Mouse (Mus musculus) olfactory bulb, adult 2 months (tissue): ENCODE measurements around the gene Sln. TPM values are rescaled to one million over a fixed set of nuclear protein-coding genes. Genes with fewer than 3 reads are reported as not detected.

ENCODE experiments used
- H3K27ac ChIP-seq: fragments of 200-500 bp; 2 replicates; pipeline ENCODE4 v1.5.1; 2012; ENCODE audit warnings: low read depth, low read length; ENCODE audit not compliant: insufficient read depth
- H3K4me1 ChIP-seq: fragments of 200-500 bp; 2 replicates; pipeline ENCODE4 v1.6.1; 2012; ENCODE audit warnings: low read length; ENCODE audit not compliant: control insufficient read depth, insufficient read depth
- H3K4me3 ChIP-seq: fragments of 200-500 bp; 2 replicates; pipeline ENCODE4 v1.5.1; 2012; ENCODE audit warnings: mild to moderate bottlenecking, low read depth, low read length, moderate library complexity; ENCODE audit not compliant: insufficient read depth
- CTCF ChIP-seq: fragments of 200-500 bp; IDR thresholded peaks from 2 replicates; pipeline ENCODE4 v1.5.1; 2012; ENCODE audit warnings: low read depth, mild to moderate bottlenecking, low read length, moderate library complexity; ENCODE audit not compliant: insufficient read depth
- POLR2A ChIP-seq: fragments of 200-500 bp; IDR thresholded peaks from 2 replicates; pipeline ENCODE4 v1.6.1; 2012; ENCODE audit warnings: mild to moderate bottlenecking, low read depth, low read length, moderate library complexity; ENCODE audit not compliant: insufficient read depth
- WGBS: fragments of 180-500 bp; shearing (Covaris S2); methylation state at CpG from one replicate; pipeline ENCODE4 v1.1.7; 2018; 5-methylcytosine and 5-hydroxymethylcytosine counted together
- polyA plus RNA-seq: library from polyadenylated mRNA; stranded (reverse); fragments of >200 nt; gene quantifications from 2 replicates; pipeline ENCODE4 v1.2.4, GENCODE M21; 2012; ENCODE audit warnings: low replicate concordance; ENCODE audit not compliant: missing spikeins, insufficient read depth, insufficient read length

The Sln gene
- polyA plus RNA-seq, 1 experiment, result not detected

DNA sequence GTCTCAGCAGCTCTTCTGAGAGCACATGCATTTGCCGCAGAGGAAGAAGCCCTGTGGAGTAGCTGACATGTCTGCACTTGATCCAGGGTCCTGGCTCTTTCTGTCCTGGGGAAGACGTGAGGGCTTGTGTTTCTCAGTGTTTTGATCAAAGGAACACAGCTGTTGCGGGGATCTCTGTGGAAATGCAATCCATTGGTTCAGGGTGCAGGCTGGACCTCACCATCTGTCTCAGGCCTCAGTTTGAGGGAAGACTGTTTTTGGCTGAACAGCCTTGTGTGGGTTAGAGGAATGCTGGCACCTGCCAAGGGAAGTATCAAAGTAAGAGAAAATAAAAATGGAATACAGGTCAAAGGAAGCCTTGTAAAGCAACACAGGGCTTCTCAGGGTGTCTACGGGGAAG lies 14.0 kb upstream of the Sln start:
- TF ChIP-seq CTCF (no peak), POLR2A (no peak)
- no peak overlapping the region for H3K4me3 ChIP-seq
- H3K27ac ChIP-seq, result no peak overlapping the region
- WGBS, result 84% methylated on average over 4 of the region's 4 CpGs
- no peaks in the 10 kb centered on the region for H3K4me1 ChIP-seq

- Histone ChIP-seq H3K4me1 (no peaks in the 10 kb centered on the region), H3K27ac (no peak overlapping the region), H3K4me3 (no peak overlapping the region)
- TF ChIP-seq CTCF, result no peak
- no peak for TF ChIP-seq POLR2A
- 75% methylated on average over 8 of the region's 8 CpGs for WGBS
These were observed 11.1 kb upstream of the Sln start for GRCm38 (mm10) chr9:53838816-53839215.

DNA sequence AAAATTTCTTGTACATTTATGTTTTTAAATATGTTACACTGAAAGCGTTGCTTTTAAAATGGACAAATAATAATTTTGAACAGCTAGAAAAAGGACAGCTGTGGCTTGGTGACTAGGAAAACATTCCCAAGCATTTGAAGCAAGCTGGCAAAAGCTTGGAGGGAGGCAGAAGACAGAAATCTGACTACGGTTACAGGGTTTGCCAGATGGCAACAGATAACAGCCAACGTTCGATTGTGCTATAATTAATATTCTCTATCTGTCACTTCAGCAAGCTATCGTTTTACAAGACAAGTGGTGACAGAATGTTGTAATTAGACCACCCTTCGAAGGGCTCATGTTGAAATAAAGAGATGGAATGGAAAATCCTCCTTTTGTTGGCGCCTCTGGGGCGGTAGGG lies 1.4 kb upstream of the Sln start:
- Histone ChIP-seq H3K4me1 (peaks cover 3% of the 10 kb centered on the region; the same call in 1 of the 2 replicates), H3K4me3 (no peak overlapping the region), H3K27ac (no peak overlapping the region)
- TF ChIP-seq POLR2A, result no peak
- WGBS, result 47% methylated on average over 8 of the region's 8 CpGs

- no peak overlapping the region for H3K27ac ChIP-seq
- WGBS, result 75% methylated on average over 4 of the region's 4 CpGs
- TF ChIP-seq CTCF (no peak), POLR2A (no peak)
These were observed 2.2 kb downstream of the Sln start for GRCm38 (mm10) chr9:53852158-53852557.

GRCm38 (mm10) chr9:53853672-53854071 lies 3.7 kb downstream of the Sln start:
- H3K4me1 ChIP-seq, result no peaks in the 10 kb centered on the region
- no peak overlapping the region for H3K27ac ChIP-seq
- no peak for TF ChIP-seq CTCF
- no peak for TF ChIP-seq POLR2A
- H3K4me3 ChIP-seq, result no peak overlapping the region
- WGBS, result 71% methylated on average over 1 of the region's 1 CpGs

More at GRCm38 (mm10) chr9:53852158-53852557, 2.2 kb downstream of the Sln start:
- peaks cover 3% of the 10 kb centered on the region; the same call in 1 of the 2 replicates for H3K4me1 ChIP-seq
- no peak overlapping the region for H3K4me3 ChIP-seq

GRCm38 (mm10) chr9:53854525-53854924 lies 4.6 kb downstream of the Sln start:
- Histone ChIP-seq H3K27ac (no peak overlapping the region), H3K4me3 (no peak overlapping the region), H3K4me1 (no peaks in the 10 kb centered on the region)
- WGBS, result 67% methylated on average over 1 of the region's 1 CpGs
- no peak for TF ChIP-seq CTCF
- TF ChIP-seq POLR2A, result no peak

- H3K27ac ChIP-seq, result no peak overlapping the region
- WGBS, result 68% methylated on average over 5 of the region's 5 CpGs
- no peak overlapping the region for H3K4me3 ChIP-seq
These were observed 7.9 kb downstream of the Sln start for GRCm38 (mm10) chr9:53857864-53858263.

DNA sequence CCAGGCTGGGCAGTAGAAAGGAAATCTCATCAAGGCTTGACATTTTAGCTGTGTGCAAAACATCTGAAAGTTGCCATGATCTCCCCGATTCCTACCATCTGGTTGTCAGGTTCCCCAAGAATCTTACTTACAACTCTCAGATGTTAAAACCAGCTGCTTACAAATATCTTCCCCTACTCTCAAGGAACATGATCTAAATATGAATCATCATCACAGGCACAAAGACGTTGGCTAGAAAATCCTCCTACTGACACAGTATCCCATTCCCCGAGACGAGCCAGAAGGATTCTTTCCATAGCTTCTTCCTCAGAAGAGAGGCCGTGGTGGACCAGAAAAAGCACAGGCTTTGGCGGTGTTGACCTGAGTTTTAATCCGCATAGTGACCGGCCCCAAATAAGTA lies 23.3 kb downstream of the Sln start:
- TF ChIP-seq CTCF (no peak), POLR2A (no peak)
- H3K4me1 ChIP-seq, result no peaks in the 10 kb centered on the region
- 80% methylated on average over 8 of the region's 8 CpGs for WGBS
- no peak overlapping the region for H3K4me3 ChIP-seq
- H3K27ac ChIP-seq, result no peak overlapping the region

More at GRCm38 (mm10) chr9:53857864-53858263, 7.9 kb downstream of the Sln start:
- H3K4me1 ChIP-seq, result no peaks in the 10 kb centered on the region
- TF ChIP-seq POLR2A (no peak), CTCF (no peak)

DNA sequence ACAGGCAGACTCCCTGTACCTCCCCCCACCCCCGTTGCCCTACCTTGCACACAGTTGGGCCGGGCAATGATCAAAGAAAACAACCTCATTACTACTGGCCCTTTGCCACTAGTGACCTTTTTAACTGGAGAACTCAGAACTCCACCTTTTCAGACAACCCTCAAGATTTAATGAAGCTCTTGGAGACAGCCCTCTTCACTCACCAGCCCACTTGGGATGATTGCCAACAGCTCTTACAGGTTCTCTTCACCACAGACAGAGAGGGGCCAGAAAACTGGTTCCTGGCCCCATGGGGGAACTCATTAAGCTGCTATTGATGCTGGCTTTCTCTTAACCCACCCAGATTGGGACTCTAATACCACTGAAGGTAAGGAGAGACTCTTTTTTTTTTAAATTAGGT lies 27.5 kb downstream of the Sln start:
- WGBS, result 41% methylated on average over 2 of the region's 2 CpGs

GRCm38 (mm10) chr9:53883588-53884280 lies 33.8 kb downstream of the Sln start:
- TF ChIP-seq POLR2A, result no peak
- TF ChIP-seq CTCF, result no peak
- no peak overlapping the region for H3K27ac ChIP-seq
- no peaks in the 10 kb centered on the region for H3K4me1 ChIP-seq
- WGBS, result 89% methylated on average over 23 of the region's 23 CpGs
- no peak overlapping the region for H3K4me3 ChIP-seq

More for the DNA sequence above, 27.5 kb downstream of the Sln start:
- Histone ChIP-seq H3K4me1 (no peaks in the 10 kb centered on the region), H3K4me3 (no peak overlapping the region), H3K27ac (no peak overlapping the region)
- TF ChIP-seq POLR2A, result no peak
- no peak for TF ChIP-seq CTCF
